16 mouse cellular contexts compared by ENCODE assay signal in genomic region chr4:72574946-72575345, GRCm38 (mm10).
"Had no signal": no experiment of that assay in that cellular context is flagged by ENCODE, and none has a peak within 500 bp of the region (broad histone marks: within the 10 kb centered on the region; RNA-seq: fewer than 3 reads in every experiment).

No protein-coding gene starts in this region.

- H3K27ac ChIP-seq: neural tube, embryonic 13.5 days; neural tube, embryonic 15.5 days; stomach, embryonic 15.5 days; stomach, postnatal 0 days had no signal

- H3K27me3 ChIP-seq: neural tube, embryonic 13.5 days; neural tube, embryonic 15.5 days; stomach, embryonic 15.5 days had no signal

- H3K4me3 ChIP-seq: neural tube, embryonic 13.5 days; neural tube, embryonic 15.5 days; stomach, embryonic 15.5 days had no signal

- H3K9ac ChIP-seq: neural tube, embryonic 13.5 days; neural tube, embryonic 15.5 days; stomach, embryonic 15.5 days had no signal

- H3K4me2 ChIP-seq: neural tube, embryonic 13.5 days; neural tube, embryonic 15.5 days; stomach, embryonic 15.5 days had no signal

- DNase-seq: retina, postnatal 1 day; right cerebral cortex, adult 18-20 months; right cerebral cortex, postnatal 14 days; right cerebral cortex, postnatal 25 days; right cerebral cortex, postnatal 4 days; spleen, adult 18-20 months; thymus, adult 18-20 months; thymus, adult 2 months; thymus, postnatal 14 days; thymus, postnatal 25 days; thymus, postnatal 36 days; thymus, postnatal 4 days had no signal

- H3K4me1 ChIP-seq: neural tube, embryonic 13.5 days; neural tube, embryonic 15.5 days; stomach, embryonic 15.5 days had no signal

- H3K36me3 ChIP-seq: neural tube, embryonic 13.5 days; neural tube, embryonic 15.5 days; stomach, embryonic 15.5 days had no signal

- H3K9me3 ChIP-seq: neural tube, embryonic 13.5 days; neural tube, embryonic 15.5 days; stomach, embryonic 15.5 days had no signal
